Mouse (Mus musculus): ENCODE results near the gene Sh3pxd2b. TPM values are rescaled to one million over a fixed set of nuclear protein-coding genes. Genes with fewer than 3 reads are reported as not detected.

Sh3pxd2b gene
- 1.2 and 2.0 TPM in 2 replicates for polyA plus RNA-seq (2012; rRNA removed; ENCODE audit: low replicate concordance)

GRCm38 (mm10) chr11:32347607-32348432 is at the start of gene Sh3pxd2b:
TSS of gene Sh3pxd2b (plus strand) at chr11:32347820.

GRCm38 (mm10) chr11:32299865-32300264 is 47.8 kb upstream of the Sh3pxd2b start, which contains the start of gene Hbq1a:
TSS of gene Hbq1a (plus strand) at chr11:32300069.

GRCm38 (mm10) chr11:32454800-32455506 is 107.3 kb downstream of the Sh3pxd2b start, which contains the start of gene Ubtd2:
TSS of gene Ubtd2 (plus strand) at chr11:32455370.

Other genes starting within 250 kb of the Sh3pxd2b start
- gene Il9r, start 147.5 kb upstream of the Sh3pxd2b start, polyA plus RNA-seq (2012; rRNA removed; ENCODE audit: low replicate concordance) = 0.57 and 0.71 TPM in 2 replicates
- gene Snrnp25, start 142.4 kb upstream of the Sh3pxd2b start, polyA plus RNA-seq (2012; rRNA removed; ENCODE audit: low replicate concordance) = 12.3 and 15.8 TPM in 2 replicates
- gene Rhbdf1, start 125.5 kb upstream of the Sh3pxd2b start, polyA plus RNA-seq (2012; rRNA removed; ENCODE audit: low replicate concordance) = 50.3 and 79.0 TPM in 2 replicates
- gene Mpg, start 121.3 kb upstream of the Sh3pxd2b start, polyA plus RNA-seq (2012; rRNA removed; ENCODE audit: low replicate concordance) = 7.1 and 7.6 TPM in 2 replicates
- 40.1 and 54.2 TPM in 2 replicates for gene Nprl3, start 80.1 kb upstream of the Sh3pxd2b start, polyA plus RNA-seq (2012; rRNA removed; ENCODE audit: low replicate concordance)
- not detected in 2 replicates for gene Hba-x, start 71.4 kb upstream of the Sh3pxd2b start, polyA plus RNA-seq (2012; rRNA removed; ENCODE audit: low replicate concordance)
- 672 and 2,221 TPM in 2 replicates for gene Hba-a1, start 64.3 kb upstream of the Sh3pxd2b start, polyA plus RNA-seq (2012; rRNA removed; ENCODE audit: low replicate concordance)
- not detected in 2 replicates for gene Hbq1b, start 60.9 kb upstream of the Sh3pxd2b start, polyA plus RNA-seq (2012; rRNA removed; ENCODE audit: low replicate concordance)
- 448 and 2,655 TPM in 2 replicates for gene Hba-a2, start 51.3 kb upstream of the Sh3pxd2b start, polyA plus RNA-seq (2012; rRNA removed; ENCODE audit: low replicate concordance)
- gene Hbq1a, start 47.8 kb upstream of the Sh3pxd2b start, polyA plus RNA-seq (2012; rRNA removed; ENCODE audit: low replicate concordance) = 0.28 TPM in 1 of 2 replicates, not detected in the other
- 0.84 and 0.90 TPM in 2 replicates for gene Ubtd2, start 107.5 kb downstream of the Sh3pxd2b start, polyA plus RNA-seq (2012; rRNA removed; ENCODE audit: low replicate concordance)
- not detected in 2 replicates for gene Efcab9, start 184.3 kb downstream of the Sh3pxd2b start, polyA plus RNA-seq (2012; rRNA removed; ENCODE audit: low replicate concordance)
- gene Stk10, start 185.5 kb downstream of the Sh3pxd2b start, polyA plus RNA-seq (2012; rRNA removed; ENCODE audit: low replicate concordance) = 5.7 and 30.0 TPM in 2 replicates